Mouse (Mus musculus): ENCODE data around the gene Olfr1112. TPM values are rescaled to one million over a fixed set of nuclear protein-coding genes. Genes with fewer than 3 reads are reported as not detected.
"Not testable (repeated sequence)": the region's sequence is repeated elsewhere in the genome, so short reads cannot be mapped to it uniquely, and the experiment has no call there.

The Olfr1112 gene
- polyA plus RNA-seq (2014; fragmentation: Nextera tagmentation; extraction: Ambion mirVana) = not detected in 2 replicates

DNA sequence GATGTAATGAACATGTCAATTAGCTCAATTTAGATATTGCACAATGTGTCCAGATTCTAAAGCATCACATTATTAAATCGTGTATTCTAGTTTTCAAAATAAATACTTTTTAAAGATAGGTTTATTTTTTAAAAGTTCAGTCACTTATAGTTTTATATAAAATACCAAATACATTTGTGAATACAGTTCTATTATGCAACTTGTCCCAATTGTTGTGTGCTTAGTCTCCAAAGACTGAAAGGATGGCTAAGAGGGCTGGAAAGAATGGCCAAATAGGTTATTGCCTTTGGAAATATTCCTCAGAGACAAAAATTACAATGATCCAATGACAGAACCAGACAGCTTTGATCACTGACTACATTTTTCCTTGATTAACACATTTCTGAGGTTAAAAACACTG is at the start of gene Olfr1112:
Olfr1112 (plus strand) TSS at position 301 of the 400 bp plus-strand sequence.
- no peaks in the 10 kb centered on the region for H3K27me3 ChIP-seq (ENCODE audit: control insufficient read depth, insufficient read depth, low read length)
- no peaks in the 10 kb centered on the region for H3K4me1 ChIP-seq (ENCODE audit: control insufficient read depth, insufficient read depth, low read length)
- H3K36me3 ChIP-seq (ENCODE audit: control insufficient read depth, insufficient read depth, low read length) = no peaks in the 10 kb centered on the region
- H3K27ac ChIP-seq (ENCODE audit: low read length) = no peak within 1 kb of the TSS
- no peak within 1 kb of the TSS for H3K9ac ChIP-seq (replicated peaks; ENCODE audit: low read depth, low read length)
- ATAC-seq (ENCODE audit: insufficient number of reproducible peaks, insufficient read depth, low FRiP score, low read depth) = no peak
- H3K4me2 ChIP-seq (replicated peaks; ENCODE audit: low read depth, low read length) = no peak within 1 kb of the TSS
- no peaks in the 10 kb centered on the region for H3K9me3 ChIP-seq (ENCODE audit: control insufficient read depth, low read depth, low read length)
- no peak within 1 kb of the TSS for H3K4me3 ChIP-seq (ENCODE audit: low read depth, low read length)
- 81% methylated on average over 1 of the region's 1 CpGs for WGBS

GRCm38 (mm10) chr2:87140200-87140599 is 47.4 kb upstream of the Olfr1112 start, which contains the start of gene Olfr1110:
Gene Olfr1110, minus strand, starts transcription at chr2:87140300.
- no peak for ATAC-seq (ENCODE audit: insufficient number of reproducible peaks, insufficient read depth, low FRiP score, low read depth)
- Histone ChIP-seq H3K9ac (replicated peaks; ENCODE audit: low read depth, low read length) (no peak within 1 kb of the TSS), H3K27ac (ENCODE audit: low read length) (no peak within 1 kb of the TSS), H3K36me3 (ENCODE audit: control insufficient read depth, insufficient read depth, low read length) (no peaks in the 10 kb centered on the region), H3K27me3 (ENCODE audit: control insufficient read depth, insufficient read depth, low read length) (no peaks in the 10 kb centered on the region), H3K4me3 (ENCODE audit: low read depth, low read length) (no peak within 1 kb of the TSS), H3K9me3 (ENCODE audit: control insufficient read depth, low read depth, low read length) (no peaks in the 10 kb centered on the region), H3K4me1 (ENCODE audit: control insufficient read depth, insufficient read depth, low read length) (no peaks in the 10 kb centered on the region), H3K4me2 (replicated peaks; ENCODE audit: low read depth, low read length) (no peak within 1 kb of the TSS)
- WGBS = 80% methylated on average over 1 of the region's 1 CpGs

GRCm38 (mm10) chr2:87152524-87152923 is 35.1 kb upstream of the Olfr1112 start, which contains the start of gene Olfr1111:
Gene Olfr1111, minus strand, starts transcription at chr2:87152624.
- Histone ChIP-seq H3K4me3 (ENCODE audit: low read depth, low read length) (no peak within 1 kb of the TSS), H3K9ac (replicated peaks; ENCODE audit: low read depth, low read length) (no peak within 1 kb of the TSS), H3K9me3 (ENCODE audit: control insufficient read depth, low read depth, low read length) (no peaks in the 10 kb centered on the region), H3K36me3 (ENCODE audit: control insufficient read depth, insufficient read depth, low read length) (no peaks in the 10 kb centered on the region), H3K4me2 (replicated peaks; ENCODE audit: low read depth, low read length) (no peak within 1 kb of the TSS), H3K27ac (ENCODE audit: low read length) (no peak within 1 kb of the TSS), H3K27me3 (ENCODE audit: control insufficient read depth, insufficient read depth, low read length) (no peaks in the 10 kb centered on the region), H3K4me1 (ENCODE audit: control insufficient read depth, insufficient read depth, low read length) (no peaks in the 10 kb centered on the region)
- no peak for ATAC-seq (ENCODE audit: insufficient number of reproducible peaks, insufficient read depth, low FRiP score, low read depth)

- not testable (repeated sequence) for H3K27ac ChIP-seq (ENCODE audit: low read length); ATAC-seq (ENCODE audit: insufficient number of reproducible peaks, insufficient read depth, low FRiP score, low read depth); H3K4me3 ChIP-seq (ENCODE audit: low read depth, low read length); H3K4me2 ChIP-seq (replicated peaks; ENCODE audit: low read depth, low read length); H3K9ac ChIP-seq (replicated peaks; ENCODE audit: low read depth, low read length); H3K27me3 ChIP-seq (ENCODE audit: control insufficient read depth, insufficient read depth, low read length); H3K9me3 ChIP-seq (ENCODE audit: control insufficient read depth, low read depth, low read length); H3K36me3 ChIP-seq (ENCODE audit: control insufficient read depth, insufficient read depth, low read length); H3K4me1 ChIP-seq (ENCODE audit: control insufficient read depth, insufficient read depth, low read length)
- WGBS = 88% methylated on average over 2 of the region's 2 CpGs
Measured at GRCm38 (mm10) chr2:87167731-87168130, 19.9 kb upstream of the Olfr1112 start.

GRCm38 (mm10) chr2:87208670-87209069 is 21.1 kb downstream of the Olfr1112 start, which contains the start of gene Olfr1113:
Gene Olfr1113, plus strand, starts transcription at chr2:87208970.
- H3K9me3 ChIP-seq (ENCODE audit: control insufficient read depth, low read depth, low read length) = no peaks in the 10 kb centered on the region
- no peak within 1 kb of the TSS for H3K27ac ChIP-seq (ENCODE audit: low read length)
- 86% methylated on average over 2 of the region's 2 CpGs for WGBS
- H3K4me3 ChIP-seq (ENCODE audit: low read depth, low read length) = no peak within 1 kb of the TSS
- H3K27me3 ChIP-seq (ENCODE audit: control insufficient read depth, insufficient read depth, low read length) = no peaks in the 10 kb centered on the region
- no peaks in the 10 kb centered on the region for H3K4me1 ChIP-seq (ENCODE audit: control insufficient read depth, insufficient read depth, low read length)
- H3K36me3 ChIP-seq (ENCODE audit: control insufficient read depth, insufficient read depth, low read length) = no peaks in the 10 kb centered on the region
- H3K4me2 ChIP-seq (replicated peaks; ENCODE audit: low read depth, low read length) = no peak within 1 kb of the TSS
- no peak within 1 kb of the TSS for H3K9ac ChIP-seq (replicated peaks; ENCODE audit: low read depth, low read length)
- ATAC-seq (ENCODE audit: insufficient number of reproducible peaks, insufficient read depth, low FRiP score, low read depth) = no peak

Other genes with a start within 250 kb of the Olfr1112 start
- not detected in 2 replicates for gene Olfr1099, start 227.1 kb upstream of the Olfr1112 start, polyA plus RNA-seq (2014; fragmentation: Nextera tagmentation; extraction: Ambion mirVana)
- not detected in 2 replicates for gene Olfr1100, start 207.8 kb upstream of the Olfr1112 start, polyA plus RNA-seq (2014; fragmentation: Nextera tagmentation; extraction: Ambion mirVana)
- not detected in 2 replicates for gene Olfr1101, start 196.6 kb upstream of the Olfr1112 start, polyA plus RNA-seq (2014; fragmentation: Nextera tagmentation; extraction: Ambion mirVana)
- gene Olfr1102, start 189.4 kb upstream of the Olfr1112 start, polyA plus RNA-seq (2014; fragmentation: Nextera tagmentation; extraction: Ambion mirVana) = not detected in 2 replicates
- not detected in 2 replicates for gene Olfr1104, start 160.7 kb upstream of the Olfr1112 start, polyA plus RNA-seq (2014; fragmentation: Nextera tagmentation; extraction: Ambion mirVana)
- not detected in 2 replicates for gene Olfr1105, start 151.3 kb upstream of the Olfr1112 start, polyA plus RNA-seq (2014; fragmentation: Nextera tagmentation; extraction: Ambion mirVana)
- not detected in 2 replicates for gene Olfr1106, start 135.5 kb upstream of the Olfr1112 start, polyA plus RNA-seq (2014; fragmentation: Nextera tagmentation; extraction: Ambion mirVana)
- not detected in 2 replicates for gene Olfr1107, start 112.0 kb upstream of the Olfr1112 start, polyA plus RNA-seq (2014; fragmentation: Nextera tagmentation; extraction: Ambion mirVana)
- not detected in 2 replicates for gene Olfr1109, start 91.8 kb upstream of the Olfr1112 start, polyA plus RNA-seq (2014; fragmentation: Nextera tagmentation; extraction: Ambion mirVana)
- not detected in 2 replicates for gene Olfr259, start 73.2 kb upstream of the Olfr1112 start, polyA plus RNA-seq (2014; fragmentation: Nextera tagmentation; extraction: Ambion mirVana)
- gene Olfr1110, start 47.5 kb upstream of the Olfr1112 start, polyA plus RNA-seq (2014; fragmentation: Nextera tagmentation; extraction: Ambion mirVana) = not detected in 2 replicates
- gene Olfr1111, start 35.2 kb upstream of the Olfr1112 start, polyA plus RNA-seq (2014; fragmentation: Nextera tagmentation; extraction: Ambion mirVana) = not detected in 2 replicates
- gene Olfr1113, start 21.2 kb downstream of the Olfr1112 start, polyA plus RNA-seq (2014; fragmentation: Nextera tagmentation; extraction: Ambion mirVana) = not detected in 2 replicates
- not detected in 2 replicates for gene Olfr1115, start 60.2 kb downstream of the Olfr1112 start, polyA plus RNA-seq (2014; fragmentation: Nextera tagmentation; extraction: Ambion mirVana)
- gene Olfr1116, start 79.7 kb downstream of the Olfr1112 start, polyA plus RNA-seq (2014; fragmentation: Nextera tagmentation; extraction: Ambion mirVana) = not detected in 2 replicates
- gene Olfr1118, start 119.8 kb downstream of the Olfr1112 start, polyA plus RNA-seq (2014; fragmentation: Nextera tagmentation; extraction: Ambion mirVana) = not detected in 2 replicates
- not detected in 2 replicates for gene Olfr1120, start 167.0 kb downstream of the Olfr1112 start, polyA plus RNA-seq (2014; fragmentation: Nextera tagmentation; extraction: Ambion mirVana)
- not detected in 2 replicates for gene Olfr1121, start 182.1 kb downstream of the Olfr1112 start, polyA plus RNA-seq (2014; fragmentation: Nextera tagmentation; extraction: Ambion mirVana)
- gene Olfr1122, start 198.1 kb downstream of the Olfr1112 start, polyA plus RNA-seq (2014; fragmentation: Nextera tagmentation; extraction: Ambion mirVana) = not detected in 2 replicates
- gene Olfr1123, start 228.8 kb downstream of the Olfr1112 start, polyA plus RNA-seq (2014; fragmentation: Nextera tagmentation; extraction: Ambion mirVana) = not detected in 2 replicates
- not detected in 2 replicates for gene Olfr1124, start 242.5 kb downstream of the Olfr1112 start, polyA plus RNA-seq (2014; fragmentation: Nextera tagmentation; extraction: Ambion mirVana)

All from stomach, embryonic 14.5 days (tissue).